In the genomic region with DNA sequence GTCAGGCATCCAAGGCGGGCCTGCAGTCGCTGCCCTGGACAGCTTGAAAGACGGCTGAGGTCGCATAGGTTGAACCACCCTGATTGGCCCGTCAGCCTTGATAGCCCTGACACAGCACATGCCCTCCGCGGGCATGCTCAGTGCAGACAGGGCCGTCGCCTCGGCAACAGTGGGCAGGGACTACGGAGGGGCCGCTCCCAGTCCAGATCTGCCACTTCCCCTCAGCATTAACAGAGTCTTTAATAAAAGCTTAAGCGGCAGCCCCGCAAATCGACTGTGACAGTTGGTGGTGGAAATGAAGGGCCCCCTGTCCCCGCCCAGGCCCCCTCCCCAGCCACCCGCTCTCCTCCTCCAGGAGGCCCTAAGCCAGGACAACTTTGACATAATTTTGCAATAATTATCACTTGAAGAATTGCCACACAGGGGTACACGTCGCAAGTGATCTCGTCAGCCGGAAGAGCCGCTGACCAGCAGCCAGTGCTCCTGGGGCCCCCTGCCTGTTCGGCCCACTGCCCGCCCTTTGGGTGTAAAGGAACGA, we compare ENCODE assay signal across 8 mouse cellular contexts.
A peak's percentile ranks its signal among the peaks of the same experiment; 100 is the strongest.
DNase-seq lines count a peak whose midpoint lies in the region; ATAC-seq lines count a peak whose summit lies in the region.

No protein-coding gene starts in this region.

- peak overlapping the region; percentile 10; the same call in 1 of the 2 replicates for H3K4me3 ChIP-seq in heart, embryonic 13.5 days
- no peak overlapping the region for H3K4me3 ChIP-seq in kidney, embryonic 15.5 days (replicated peaks)

- 15% methylated on average over 25 of the region's 25 CpGs for WGBS in heart, embryonic 13.5 days
- 12% methylated on average over 25 of the region's 25 CpGs for WGBS in kidney, embryonic 15.5 days

- H3K9me3 ChIP-seq in heart, embryonic 13.5 days, result no peaks in the 10 kb centered on the region
- no peaks in the 10 kb centered on the region for H3K9me3 ChIP-seq in kidney, embryonic 15.5 days (replicated peaks)

- peak overlapping the region; percentile 41 for H3K9ac ChIP-seq in heart, embryonic 13.5 days
- 0 out of 2 replicates have a peak overlapping the region, but pooled peaks have one; percentile 22 for H3K9ac ChIP-seq in kidney, embryonic 15.5 days

- peak overlapping the region; percentile 75 for H3K27ac ChIP-seq in heart, embryonic 13.5 days (replicated peaks)
- peak overlapping the region; percentile 86 for H3K27ac ChIP-seq in kidney, embryonic 15.5 days

- DNase-seq in right cerebral cortex, postnatal 14 days, result peak; percentile 56
- DNase-seq in right cerebral cortex, postnatal 36 days (ENCODE audit: low spot score in 2 of 2), result no peak
- DNase-seq in embryo, embryonic 10.5 days (ENCODE audit: low spot score), result peak; percentile 92
- DNase-seq in lung, postnatal 10 days, result peak; percentile 90
- DNase-seq in ovary, postnatal 36 days (ENCODE audit: low spot score), result peak; percentile 81
- DNase-seq in c-Kit-positive CD71-positive TER-119-positive erythroid progenitor cells, embryonic 14.5 days (ENCODE audit: low spot score), result no peak

- peaks cover 69% of the 10 kb centered on the region for H3K36me3 ChIP-seq in heart, embryonic 13.5 days
- H3K36me3 ChIP-seq in kidney, embryonic 15.5 days, result peaks cover 6% of the 10 kb centered on the region; the same call in 1 of the 2 replicates

- H3K4me2 ChIP-seq in heart, embryonic 13.5 days, result peak overlapping the region; percentile 51
- peak overlapping the region; percentile 42 for H3K4me2 ChIP-seq in kidney, embryonic 15.5 days

- H3K4me1 ChIP-seq in heart, embryonic 13.5 days, result peaks cover 37% of the 10 kb centered on the region
- H3K4me1 ChIP-seq in kidney, embryonic 15.5 days, result peaks cover 35% of the 10 kb centered on the region

- peak; percentile 64 for ATAC-seq in heart, embryonic 13.5 days (ENCODE audit: extremely low read depth, insufficient number of reproducible peaks, low FRiP score, low TSS enrichment)
- peak; percentile 96 for ATAC-seq in kidney, embryonic 15.5 days (replicated peaks; ENCODE audit: low FRiP score)

- peaks cover 9% of the 10 kb centered on the region; the same call in 1 of the 2 replicates for H3K27me3 ChIP-seq in heart, embryonic 13.5 days (replicated peaks)
- peaks cover 14% of the 10 kb centered on the region; the same call in 1 of the 2 replicates for H3K27me3 ChIP-seq in kidney, embryonic 15.5 days

Comparison
In these comparisons a context has a peak if more than half of its experiments do, and no peak if none do; other contexts are left out.
1. DNase-seq: peak in right cerebral cortex, postnatal 14 days (single experiment), embryo, embryonic 10.5 days (single experiment), lung, postnatal 10 days (single experiment) and ovary, postnatal 36 days (single experiment); none in right cerebral cortex, postnatal 36 days (0 of 2) and c-Kit-positive CD71-positive TER-119-positive erythroid progenitor cells, embryonic 14.5 days (single experiment).